Mouse (Mus musculus) E14TG2a.4 (cell line): ENCODE data around the gene Stpg4.

ENCODE experiments used
- CTCF ChIP-seq: conservative IDR thresholded peaks from 2 replicates; pipeline ENCODE4 v1.5.1; 2014; ENCODE audit warnings: low read length
- NANOG ChIP-seq: IDR thresholded peaks from 2 replicates; pipeline ENCODE4 v1.6.1; 2014; ENCODE audit warnings: borderline replicate concordance, low read length, mixed read lengths
- POU5F1 ChIP-seq: IDR thresholded peaks from 2 replicates; pipeline ENCODE4 v1.6.1; 2014; ENCODE audit warnings: low read length, borderline replicate concordance

GRCm38 (mm10) chr17:87427511-87427910 lies at the start of gene Stpg4:
- TF ChIP-seq CTCF (no peak), NANOG (no peak), POU5F1 (no peak)
